Mouse (Mus musculus) neural tube, postnatal 0 days (tissue): ENCODE results near the gene Ckap5. TPM values are rescaled to one million over a fixed set of nuclear protein-coding genes. Genes with fewer than 3 reads are reported as not detected.

Experiments
- polyA plus RNA-seq: library from polyadenylated mRNA; unstranded; fragments of >200 nt; fragmentation: Nextera tagmentation; extraction: Ambion mirVana; gene quantifications from 2 replicates; pipeline ENCODE4 v1.2.1, GENCODE M21; 2015

Ckap5 gene
- 97.0 and 111 TPM in 2 replicates for polyA plus RNA-seq

DNA sequence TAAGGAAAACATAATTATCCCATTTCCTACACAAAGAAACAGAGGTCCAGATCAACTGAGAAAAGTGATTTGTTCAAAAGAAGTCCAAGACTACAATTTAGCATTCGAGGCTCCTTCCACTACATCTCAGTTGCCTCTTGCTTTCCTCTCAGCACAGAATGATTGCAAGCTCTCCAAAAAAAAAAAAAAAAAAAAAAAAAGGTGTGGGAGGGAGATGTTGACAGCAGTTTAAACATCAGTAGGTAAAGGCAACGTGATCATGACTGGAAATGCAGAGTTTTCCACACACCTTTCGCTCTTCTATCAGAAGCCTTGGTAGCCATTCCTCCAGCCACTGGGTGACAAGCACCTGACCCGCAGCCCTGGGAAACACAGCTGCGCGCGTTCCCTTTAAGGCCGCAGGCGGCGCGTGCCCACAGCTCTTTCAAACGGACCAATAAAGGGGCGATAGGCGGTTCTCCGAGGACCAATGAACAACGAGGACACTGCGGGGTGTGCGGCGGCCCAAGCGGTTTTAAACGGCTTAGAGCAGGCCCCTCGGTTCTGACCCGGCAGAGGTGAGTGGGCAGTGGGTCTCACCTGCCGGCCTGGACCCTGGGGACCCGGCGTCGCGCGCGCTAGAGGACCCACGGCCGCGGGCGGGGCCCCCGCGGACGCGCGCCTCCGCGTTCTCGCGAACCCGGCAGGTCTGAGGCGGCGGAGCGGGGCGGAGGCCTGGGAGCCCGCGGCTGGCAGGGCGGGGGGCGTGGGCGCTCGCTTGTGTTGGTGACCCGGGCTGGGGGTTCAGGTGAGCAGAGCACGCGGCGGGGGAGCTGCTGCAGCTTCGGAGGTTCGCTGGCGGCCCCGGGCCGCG is at the start of gene Ckap5:
TSS of gene Ckap5 (plus strand) at position 469 of the 853 bp plus-strand sequence.

DNA sequence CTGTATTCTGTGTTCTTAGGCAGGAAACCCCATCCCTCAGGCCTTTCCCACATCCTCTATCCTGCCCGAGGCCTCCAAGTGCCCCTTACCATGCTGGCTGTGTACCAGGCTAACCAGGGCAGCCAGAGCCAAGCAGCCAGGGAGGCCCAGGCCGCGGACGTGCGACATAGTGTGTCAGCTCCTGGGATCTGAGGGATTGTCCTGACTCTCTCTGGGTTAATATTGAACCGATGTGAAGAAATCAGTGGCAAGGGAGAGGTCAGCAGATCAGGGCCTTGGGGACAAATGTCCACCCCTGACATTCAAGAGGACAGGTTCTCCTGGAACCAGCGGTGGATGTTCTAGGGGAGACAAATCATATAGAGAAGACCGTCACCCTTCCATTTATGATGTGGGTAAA is 109.7 kb downstream of the Ckap5 start, which contains the start of gene F2:
TSS of gene F2 (minus strand) at position 186 of the 400 bp plus-strand sequence.

DNA sequence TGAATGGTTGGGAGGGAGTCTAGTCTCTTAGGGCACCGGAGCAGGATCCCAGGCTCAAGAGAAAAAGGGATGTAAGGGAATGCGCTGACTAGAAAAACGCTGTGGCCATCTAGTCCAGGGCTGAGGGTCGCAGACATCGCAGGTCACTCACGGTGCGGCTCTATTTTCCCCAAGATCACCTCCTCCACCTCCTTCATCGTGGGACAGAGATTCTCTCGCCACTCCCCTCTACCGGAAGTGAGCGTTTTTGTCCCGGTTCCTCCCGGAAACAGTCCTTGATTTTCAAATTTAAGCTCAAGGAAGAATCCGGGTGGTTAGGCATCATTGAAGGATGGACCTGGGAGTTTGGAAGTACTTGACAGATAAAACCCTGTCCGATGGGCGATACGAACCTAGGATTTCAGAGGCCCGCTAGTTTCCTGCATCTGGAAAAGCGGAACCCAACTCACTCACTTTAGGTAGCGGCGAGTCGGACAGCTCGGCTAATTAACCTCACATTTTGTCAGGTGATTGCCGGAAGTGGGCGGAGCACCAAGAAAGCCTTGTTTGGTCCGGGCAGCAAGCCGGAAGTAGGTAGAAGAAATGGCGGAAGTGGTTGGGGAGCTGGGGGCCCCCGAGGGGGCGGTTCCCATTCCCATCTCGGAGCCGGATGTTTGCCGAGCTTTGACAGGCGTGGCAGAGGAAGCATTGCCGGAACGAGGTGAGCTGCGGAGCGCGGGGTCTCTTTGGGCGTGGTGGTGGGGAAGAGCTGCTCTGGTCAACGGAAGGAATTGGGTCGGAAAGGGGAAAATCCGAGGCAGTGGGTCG is 123.2 kb downstream of the Ckap5 start, which contains the start of the genes Zfp408 and Arhgap1:
TSS of gene Zfp408 (minus strand) at position 239 of the 807 bp plus-strand sequence.
TSS of gene Arhgap1 (plus strand) at position 308 of the 807 bp plus-strand sequence.

Other genes starting within 250 kb of the Ckap5 start
- gene 1110051M20Rik, start 82.1 kb upstream of the Ckap5 start, polyA plus RNA-seq = 124 and 134 TPM in 2 replicates
- gene Lrp4, start 69.3 kb upstream of the Ckap5 start, polyA plus RNA-seq = 12.5 and 13.4 TPM in 2 replicates
- gene F2, start 109.7 kb downstream of the Ckap5 start, polyA plus RNA-seq = 0.22 and 0.34 TPM in 2 replicates
- 8.5 and 9.6 TPM in 2 replicates for gene Zfp408, start 123.0 kb downstream of the Ckap5 start, polyA plus RNA-seq
- gene Arhgap1, start 123.1 kb downstream of the Ckap5 start, polyA plus RNA-seq = 73.2 and 75.9 TPM in 2 replicates
- 21.9 and 23.8 TPM in 2 replicates for gene Atg13, start 183.8 kb downstream of the Ckap5 start, polyA plus RNA-seq
- 11.1 and 13.0 TPM in 2 replicates for gene Harbi1, start 184.1 kb downstream of the Ckap5 start, polyA plus RNA-seq
- gene Ambra1, start 203.4 kb downstream of the Ckap5 start, polyA plus RNA-seq = 12.0 and 15.6 TPM in 2 replicates